ENCODE assay signal across 17 mouse cellular contexts in genomic region chr12:108120434-108120833, GRCm38 (mm10).
"Had no signal": no experiment of that assay in that cellular context is flagged by ENCODE, and none has a peak within 500 bp of the region (broad histone marks: within the 10 kb centered on the region; RNA-seq: fewer than 3 reads in every experiment).

No protein-coding gene starts in this region.

- H3K27ac ChIP-seq: kidney, embryonic 15.5 days; limb, embryonic 12.5 days; liver, embryonic 13.5 days; lung, embryonic 15.5 days; midbrain, embryonic 10.5 days; neural tube, embryonic 15.5 days had no signal

- ATAC-seq: liver, postnatal 0 days had no signal

- H3K9ac ChIP-seq: kidney, embryonic 15.5 days; limb, embryonic 12.5 days; liver, embryonic 13.5 days; liver, postnatal 0 days; lung, embryonic 15.5 days; neural tube, embryonic 15.5 days had no signal

- DNase-seq: kidney, adult 18-20 months; kidney, postnatal 25 days; layer of hippocampus, adult 9-11 months; liver; liver, embryonic 13.5 days; liver, postnatal 0 days; midbrain, embryonic 14.5 days; right cerebral cortex, adult 18-20 months; right cerebral cortex, postnatal 25 days; thymus, adult 18-20 months; thymus, postnatal 14 days had no signal

- H3K27me3 ChIP-seq: kidney, embryonic 15.5 days; limb, embryonic 12.5 days; liver, embryonic 13.5 days; lung, embryonic 15.5 days; neural tube, embryonic 15.5 days had no signal

- H3K9me3 ChIP-seq: kidney, embryonic 15.5 days; limb, embryonic 12.5 days; liver, embryonic 13.5 days; lung, embryonic 15.5 days; midbrain, embryonic 10.5 days; neural tube, embryonic 15.5 days had no signal

- H3K4me3 ChIP-seq: kidney, embryonic 15.5 days; limb, embryonic 12.5 days; liver, embryonic 13.5 days; lung, embryonic 15.5 days; midbrain, embryonic 10.5 days; myocyte; neural tube, embryonic 15.5 days had no signal

- H3K4me2 ChIP-seq: kidney, embryonic 15.5 days; limb, embryonic 12.5 days; liver, embryonic 13.5 days; lung, embryonic 15.5 days; neural tube, embryonic 15.5 days had no signal

- H3K36me3 ChIP-seq: neural tube, embryonic 15.5 days had no signal
